Mouse (Mus musculus) gastrocnemius, postnatal 25 days (tissue): ENCODE measurements around the gene Nkain1. TPM values are rescaled to one million over a fixed set of nuclear protein-coding genes. Genes with fewer than 3 reads are reported as not detected.

Experiments
- total RNA-seq, 2 experiments: library from RNA; stranded (reverse); gene quantifications; 1 replicate in 1 of 2; 2 replicates in 1 of 2; pipeline ENCODE4 v1.2.3; 2021

The Nkain1 gene
- total RNA-seq, 2 experiments from 2014 or later = 6.7 to 15.0 TPM

Other genes with a start within 250 kb of the Nkain1 start
- 10 to 100 TPM; 36.1 to 37.7 TPM for gene Zcchc17, start 214.2 kb downstream of the Nkain1 start, total RNA-seq
- gene Snrnp40, start 214.0 kb downstream of the Nkain1 start, total RNA-seq = 10 to 100 TPM; 10.9 to 11.2 TPM
- 10 to 100 TPM; 31.1 to 36.4 TPM for gene Pum1, start 89.1 kb upstream of the Nkain1 start, total RNA-seq
- 10 to 100 TPM; 12.6 to 14.4 TPM for gene Sdc3, start 218.4 kb upstream of the Nkain1 start, total RNA-seq